Mouse (Mus musculus) brain, embryonic 18.5 days (tissue): ENCODE data around the gene Eif4e.
"Not testable (repeated sequence)": the region's sequence is repeated elsewhere in the genome, so short reads cannot be mapped to it uniquely, and the experiment has no call there.

Experiments
- DNase-seq: peaks from one replicate; pipeline ENCODE4 v3.0.0-alpha.2; 2012; ENCODE audit warnings: low read depth, low spot score

Eif4e gene

GRCm38 (mm10) chr3:138517881-138518280, 8.1 kb upstream of the Eif4e start:
- DNase-seq, result no peak

GRCm38 (mm10) chr3:138519218-138519617, 6.8 kb upstream of the Eif4e start:
- no peak for DNase-seq

GRCm38 (mm10) chr3:138523956-138524355, 2.0 kb upstream of the Eif4e start:
- no peak for DNase-seq

- no peak for DNase-seq
These were observed 485 bp upstream of the Eif4e start for GRCm38 (mm10) chr3:138525494-138525893.

GRCm38 (mm10) chr3:138526916-138527666, 1.1 kb downstream of the Eif4e start:
- DNase-seq, result peak; percentile 99

GRCm38 (mm10) chr3:138527667-138528231, 1.8 kb downstream of the Eif4e start:
- no peak for DNase-seq

GRCm38 (mm10) chr3:138528265-138528664, 2.3 kb downstream of the Eif4e start:
- no peak for DNase-seq

- no peak for DNase-seq
These were observed 4.8 kb downstream of the Eif4e start for GRCm38 (mm10) chr3:138530578-138531478.

GRCm38 (mm10) chr3:138531479-138532181, 5.7 kb downstream of the Eif4e start:
- no peak for DNase-seq

- DNase-seq, result no peak
These were observed 6.8 kb downstream of the Eif4e start for GRCm38 (mm10) chr3:138532764-138533163.

GRCm38 (mm10) chr3:138536031-138536430, 10.1 kb downstream of the Eif4e start:
- no peak for DNase-seq

GRCm38 (mm10) chr3:138542621-138543020, 16.6 kb downstream of the Eif4e start:
- DNase-seq, result no peak

GRCm38 (mm10) chr3:138544117-138544516, 18.1 kb downstream of the Eif4e start:
- DNase-seq, result no peak

GRCm38 (mm10) chr3:138546678-138547077, 20.7 kb downstream of the Eif4e start:
- DNase-seq, result no peak

- no peak for DNase-seq
These were observed 23.1 kb downstream of the Eif4e start for GRCm38 (mm10) chr3:138549045-138549444.

GRCm38 (mm10) chr3:138550336-138551123, 24.6 kb downstream of the Eif4e start:
- no peak for DNase-seq

GRCm38 (mm10) chr3:138555279-138555678, 29.3 kb downstream of the Eif4e start:
- not testable (repeated sequence) for DNase-seq

- no peak for DNase-seq
These were observed 32.5 kb downstream of the Eif4e start for GRCm38 (mm10) chr3:138558529-138558928.

- no peak for DNase-seq
These were observed 34.3 kb downstream of the Eif4e start for GRCm38 (mm10) chr3:138560242-138560641.

GRCm38 (mm10) chr3:138560886-138561285, 34.9 kb downstream of the Eif4e start:
- DNase-seq, result no peak

GRCm38 (mm10) chr3:138578867-138579266, 52.9 kb downstream of the Eif4e start:
- no peak for DNase-seq
